Mouse (Mus musculus) brain, embryonic 14.5 days (tissue): ENCODE measurements around the gene Cxadr.

Experiments used
- CTCF ChIP-seq: fragments of 200-500 bp; IDR thresholded peaks from 2 replicates; pipeline ENCODE4 v1.5.1; 2012; ENCODE audit warnings: inconsistent platforms, mild to moderate bottlenecking, moderate library complexity, borderline replicate concordance; ENCODE audit not compliant: insufficient read depth, insufficient read length; ENCODE audit errors: extremely low read depth
- POLR2A ChIP-seq: fragments of 200-500 bp; IDR thresholded peaks from 2 replicates; pipeline ENCODE4 v1.6.1; 2012; ENCODE audit warnings: mild to moderate bottlenecking, inconsistent platforms, borderline replicate concordance; ENCODE audit not compliant: poor library complexity, insufficient read depth, insufficient read length, severe bottlenecking; ENCODE audit errors: extremely low read depth

DNA sequence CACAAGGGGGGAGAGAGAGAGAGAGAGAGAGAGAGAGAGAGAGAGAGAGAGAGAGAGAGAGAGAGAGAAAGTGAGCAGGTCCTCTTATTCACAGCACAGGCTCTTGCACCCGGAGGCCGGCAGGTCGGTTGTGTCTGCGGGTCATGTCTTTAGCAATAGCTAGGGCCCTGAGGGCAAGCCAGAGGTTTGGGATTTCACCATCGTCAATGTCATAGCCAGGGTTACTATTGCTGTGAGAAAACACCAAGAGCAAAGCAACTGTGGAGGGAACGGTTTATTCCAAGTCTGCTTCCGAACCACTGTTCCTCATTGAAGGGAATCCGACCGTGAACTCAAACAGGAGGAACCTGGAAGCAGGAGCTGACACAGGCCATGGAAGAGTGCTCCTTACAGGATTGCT is 5.2 kb upstream of the Cxadr start:
- no peak for TF ChIP-seq CTCF
- no peak for TF ChIP-seq POLR2A
